Mouse (Mus musculus) ovary, postnatal 10 days (tissue): ENCODE results near the gene Runx3.

Experiments used
- DNase-seq: peaks from one replicate; pipeline ENCODE4 v3.0.0; 2022; ENCODE audit warnings: low spot score

Gene Runx3

GRCm38 (mm10) chr4:135221632-135222407 lies 101.4 kb downstream of the Runx3 start:
- DNase-seq: no peak

- no peak for DNase-seq
Measured at GRCm38 (mm10) chr4:135223808-135224207, 103.4 kb downstream of the Runx3 start.

GRCm38 (mm10) chr4:135226008-135226667 lies 105.7 kb downstream of the Runx3 start:
- no peak for DNase-seq
